Mouse (Mus musculus) midbrain, postnatal 0 days (tissue): ENCODE measurements at regions not wholly inside any gene's neighbourhood (a gene's known extent, or its start where the extent isn't known, plus 50 kb on each side); places are given as distances from the start of the nearest gene placed in this dataset.
A peak's percentile ranks its signal among the peaks of the same experiment; 100 is the strongest.

Source experiments
- ATAC-seq: fragments of 200-750 bp; cut with Nextera tagmentation; 2 replicates; pipeline ENCODE4 v1.8.0; 2017; ENCODE audit warnings: moderate number of reproducible peaks, mild to moderate bottlenecking, moderate TSS enrichment, moderate library complexity; ENCODE audit not compliant: low FRiP score
- DNase-seq: peaks from one replicate; pipeline ENCODE4 v3.0.0-alpha.2; 2015; ENCODE audit warnings: low spot score
- H3K27ac ChIP-seq: fragments of 300-500 bp; sonication (generic); 2 replicates; pipeline ENCODE4 v1.5.1; 2014; ENCODE audit warnings: low read depth, mild to moderate bottlenecking, low read length, mixed read lengths
- H3K27me3 ChIP-seq: fragments of 300-500 bp; sonication (generic); 2 replicates; pipeline ENCODE4 v1.6.1; 2014; ENCODE audit warnings: low read length, control low read depth, mixed read lengths; ENCODE audit not compliant: insufficient read depth
- H3K36me3 ChIP-seq: fragments of 300-500 bp; sonication (generic); 2 replicates; pipeline ENCODE4 v1.6.1; 2014; ENCODE audit warnings: low read length, control low read depth, mixed read lengths; ENCODE audit not compliant: insufficient read depth
- H3K4me1 ChIP-seq: fragments of 300-500 bp; sonication (generic); 2 replicates; pipeline ENCODE4 v1.6.1; 2014; ENCODE audit warnings: mild to moderate bottlenecking, control low read depth, antibody characterized with exemption, low read length, mixed read lengths; ENCODE audit not compliant: insufficient read depth
- H3K4me2 ChIP-seq: fragments of 300-500 bp; sonication (generic); 2 replicates; pipeline ENCODE4 v1.6.1; 2014; ENCODE audit warnings: low read depth, mild to moderate bottlenecking, low read length, mixed read lengths; ENCODE audit not compliant: poor library complexity, severe bottlenecking
- H3K4me3 ChIP-seq: fragments of 300-500 bp; sonication (generic); 2 replicates; pipeline ENCODE4 v1.5.1; 2014; ENCODE audit warnings: low read depth, mild to moderate bottlenecking, low read length, moderate library complexity
- H3K9ac ChIP-seq: fragments of 300-500 bp; sonication (generic); replicated peaks from 2 replicates; pipeline ENCODE4 v1.6.1; 2014; ENCODE audit warnings: mild to moderate bottlenecking, low read length, moderate library complexity, mixed read lengths; ENCODE audit not compliant: poor library complexity, severe bottlenecking
- H3K9me3 ChIP-seq: fragments of 300-500 bp; sonication (generic); 2 replicates; pipeline ENCODE4 v1.6.1; 2016; ENCODE audit warnings: low read length, control low read depth
- CTCF ChIP-seq: IDR thresholded peaks from 2 replicates; pipeline ENCODE4 v1.5.1; 2016; ENCODE audit warnings: antibody characterized with exemption, mild to moderate bottlenecking
- WGBS: fragments of 180-500 bp; shearing (Covaris S2); extraction: QIAGEN DNeasy Blood & Tissue Kit; methylation state at CpG from one replicate; pipeline ENCODE4 v1.1.7; 2014; 5-methylcytosine and 5-hydroxymethylcytosine counted together

GRCm38 (mm10) chr8:116383495-116384417 lies 121.0 kb upstream of the Dynlrb2 start:
- no peak overlapping the region for H3K4me2 ChIP-seq
- no peak overlapping the region for H3K9ac ChIP-seq
- H3K27me3 ChIP-seq = no peaks in the 10 kb centered on the region
- no peak overlapping the region for H3K4me3 ChIP-seq
- no peaks in the 10 kb centered on the region for H3K9me3 ChIP-seq
- 48% methylated on average over 12 of the region's 14 CpGs for WGBS
- H3K36me3 ChIP-seq = no peaks in the 10 kb centered on the region
- no peak overlapping the region for H3K27ac ChIP-seq
- ATAC-seq (no peak), DNase-seq (no peak)
- TF ChIP-seq CTCF = no peak
- no peaks in the 10 kb centered on the region for H3K4me1 ChIP-seq

DNA sequence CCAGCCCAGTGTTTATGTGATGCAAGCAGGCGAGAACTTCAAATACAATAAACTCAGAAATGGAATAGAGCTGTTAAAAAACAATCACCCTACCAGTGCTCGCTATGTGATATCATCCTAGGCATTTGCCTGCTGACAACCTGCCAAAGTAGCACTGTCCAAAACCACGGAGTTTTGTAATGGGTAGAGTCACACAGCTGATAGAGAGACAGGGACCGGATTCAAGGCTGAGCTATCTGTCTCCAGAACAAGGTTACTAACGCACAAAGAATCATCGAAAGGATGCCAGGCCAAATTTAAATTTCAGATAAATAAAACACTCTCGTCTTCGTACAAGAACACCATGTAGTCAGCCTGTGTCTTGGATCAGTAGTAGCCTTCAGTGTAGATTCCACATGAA lies 121.7 kb upstream of the Dynlrb2 start:
- Histone ChIP-seq H3K36me3 (no peaks in the 10 kb centered on the region), H3K4me2 (no peak overlapping the region), H3K4me1 (no peaks in the 10 kb centered on the region), H3K27ac (no peak overlapping the region), H3K27me3 (no peaks in the 10 kb centered on the region), H3K9me3 (no peaks in the 10 kb centered on the region), H3K4me3 (no peak overlapping the region), H3K9ac (no peak overlapping the region)
- no peak for DNase-seq
- no peak for TF ChIP-seq CTCF
- 84% methylated on average over 8 of the region's 8 CpGs for WGBS
- no peak for ATAC-seq

GRCm38 (mm10) chr8:116380601-116381000 lies 124.2 kb upstream of the Dynlrb2 start:
- no peak for ATAC-seq
- TF ChIP-seq CTCF = no peak
- no peak overlapping the region for H3K4me3 ChIP-seq
- H3K27ac ChIP-seq = no peak overlapping the region
- no peaks in the 10 kb centered on the region for H3K9me3 ChIP-seq
- no peaks in the 10 kb centered on the region for H3K27me3 ChIP-seq
- H3K9ac ChIP-seq = no peak overlapping the region
- WGBS = 91% methylated on average over 4 of the region's 4 CpGs
- no peak overlapping the region for H3K4me2 ChIP-seq
- H3K36me3 ChIP-seq = no peaks in the 10 kb centered on the region
- DNase-seq = no peak
- H3K4me1 ChIP-seq = no peaks in the 10 kb centered on the region

GRCm38 (mm10) chr8:116379851-116380250 lies 124.9 kb upstream of the Dynlrb2 start:
- Histone ChIP-seq H3K27ac (no peak overlapping the region), H3K4me1 (no peaks in the 10 kb centered on the region), H3K4me2 (no peak overlapping the region), H3K27me3 (no peaks in the 10 kb centered on the region), H3K9ac (no peak overlapping the region), H3K36me3 (no peaks in the 10 kb centered on the region), H3K4me3 (no peak overlapping the region), H3K9me3 (no peaks in the 10 kb centered on the region)
- DNase-seq (no peak), ATAC-seq (no peak)
- WGBS = 61% methylated on average over 3 of the region's 3 CpGs
- TF ChIP-seq CTCF = no peak

- WGBS = 89% methylated on average over 5 of the region's 5 CpGs
- ATAC-seq (no peak), DNase-seq (no peak)
- Histone ChIP-seq H3K9me3 (no peaks in the 10 kb centered on the region), H3K36me3 (no peaks in the 10 kb centered on the region), H3K4me1 (no peaks in the 10 kb centered on the region), H3K4me3 (no peak overlapping the region), H3K4me2 (no peak overlapping the region), H3K9ac (no peak overlapping the region), H3K27ac (no peak overlapping the region), H3K27me3 (no peaks in the 10 kb centered on the region)
- no peak for TF ChIP-seq CTCF
These were observed 129.0 kb upstream of the Dynlrb2 start for GRCm38 (mm10) chr8:116375758-116376157.

DNA sequence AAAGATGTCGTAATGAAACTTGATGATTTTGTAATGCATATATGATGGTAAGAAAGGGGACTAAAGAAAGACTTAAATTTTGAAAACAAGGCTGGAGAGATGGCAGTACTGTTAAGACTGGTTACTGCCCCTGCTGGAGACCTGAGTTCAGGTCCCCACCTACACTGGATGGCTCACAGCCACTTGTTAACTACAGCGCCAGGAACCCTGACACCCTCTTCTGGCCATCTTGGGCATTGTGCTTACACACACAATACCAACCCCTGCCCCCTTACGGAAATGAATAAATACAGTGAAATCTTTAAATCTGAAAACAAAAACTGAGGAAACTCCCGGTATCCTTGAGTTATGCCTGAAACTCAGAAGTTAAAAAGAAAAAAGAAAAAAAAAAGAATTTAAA lies 131.7 kb upstream of the Dynlrb2 start:
- no peak overlapping the region for H3K9ac ChIP-seq
- H3K27me3 ChIP-seq = no peaks in the 10 kb centered on the region
- peak; percentile 53 for TF ChIP-seq CTCF
- H3K4me2 ChIP-seq = no peak overlapping the region
- DNase-seq (no peak), ATAC-seq (no peak)
- no peaks in the 10 kb centered on the region for H3K4me1 ChIP-seq
- H3K4me3 ChIP-seq = no peak overlapping the region
- WGBS = 75% methylated on average over 4 of the region's 4 CpGs
- no peaks in the 10 kb centered on the region for H3K9me3 ChIP-seq
- H3K27ac ChIP-seq = no peak overlapping the region
- no peaks in the 10 kb centered on the region for H3K36me3 ChIP-seq
